ENCODE assay signal across 22 mouse cellular contexts in the genomic region with DNA sequence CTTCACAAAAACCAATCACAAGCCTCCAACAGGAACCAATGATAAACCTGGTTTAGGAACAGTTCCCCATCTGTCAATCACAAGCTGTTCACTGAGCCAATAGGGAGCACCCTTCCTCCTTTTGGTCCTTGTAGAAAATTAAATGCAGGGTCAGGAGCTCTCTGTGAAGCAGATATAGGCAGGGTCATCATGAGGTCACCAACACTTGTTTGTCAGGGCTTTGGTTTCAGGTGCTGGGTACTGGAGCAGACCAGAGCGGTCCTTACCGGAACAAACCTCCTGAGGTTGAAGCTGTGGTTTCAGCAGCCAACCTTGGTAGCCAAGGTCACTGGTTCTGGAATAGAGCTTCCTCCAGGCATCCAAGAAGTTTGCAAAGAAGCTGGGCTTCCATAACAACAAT. TPM values are rescaled to one million over a fixed set of nuclear protein-coding genes. Genes with fewer than 3 reads are reported as not detected.
"Had no signal": no experiment of that assay in that cellular context is flagged by ENCODE, and none has a peak within 500 bp of the region (broad histone marks: within the 10 kb centered on the region; RNA-seq: fewer than 3 reads in every experiment).

No protein-coding gene starts in this region.

- ATAC-seq: liver, embryonic 12.5 days had no signal

- H3K36me3 ChIP-seq: limb, embryonic 15.5 days; liver, embryonic 12.5 days; midbrain, embryonic 10.5 days; neural tube, embryonic 15.5 days had no signal

- H3K4me1 ChIP-seq: limb, embryonic 15.5 days; liver, embryonic 12.5 days had no signal

- H3K27me3 ChIP-seq: neural tube, embryonic 15.5 days had no signal

- DNase-seq: lung, embryonic 14.5 days; lung, postnatal 10 days; lung, postnatal 4 days; midbrain, embryonic 14.5 days; right cerebral cortex, adult 18-20 months; right cerebral cortex, postnatal 25 days; thymus, postnatal 4 days had no signal

- H3K4me2 ChIP-seq: limb, embryonic 15.5 days; liver, embryonic 12.5 days; lung, embryonic 14.5 days; neural tube, embryonic 15.5 days had no signal

- H3K9me3 ChIP-seq: limb, embryonic 15.5 days; liver, embryonic 12.5 days; midbrain, embryonic 10.5 days; neural tube, embryonic 15.5 days had no signal

- H3K27ac ChIP-seq: limb, embryonic 15.5 days; liver, embryonic 12.5 days; midbrain, embryonic 10.5 days; neural tube, embryonic 15.5 days had no signal

- H3K4me3 ChIP-seq: limb, embryonic 15.5 days; liver, embryonic 12.5 days; midbrain, embryonic 10.5 days; myocyte; neural tube, embryonic 15.5 days had no signal

- H3K9ac ChIP-seq: limb, embryonic 15.5 days; liver, embryonic 12.5 days; lung, embryonic 14.5 days; neural tube, embryonic 15.5 days had no signal

RNA-seq across cellular contexts. Expression of gene Gm4792, which starts 0.8 kb away (rescaled TPM):
- total RNA-seq: layer of hippocampus, adult 8-10 months; layer of hippocampus, postnatal 14 days; left cerebral cortex, adult 18-20 months; left cerebral cortex, postnatal 10 days; megakaryocyte, adult 5-6 weeks had no signal
- polyA plus RNA-seq: large intestine, adult 2 months; limb, embryonic 11.5 days; limb, embryonic 15.5 days; liver, embryonic 12.5 days; liver, embryonic 16.5 days; lung, embryonic 14.5 days; midbrain, embryonic 10.5 days; myocyte; small intestine, adult 2 months; stomach, embryonic 16.5 days had no signal
